Mouse (Mus musculus): ENCODE measurements around the gene Prss50.

DNA sequence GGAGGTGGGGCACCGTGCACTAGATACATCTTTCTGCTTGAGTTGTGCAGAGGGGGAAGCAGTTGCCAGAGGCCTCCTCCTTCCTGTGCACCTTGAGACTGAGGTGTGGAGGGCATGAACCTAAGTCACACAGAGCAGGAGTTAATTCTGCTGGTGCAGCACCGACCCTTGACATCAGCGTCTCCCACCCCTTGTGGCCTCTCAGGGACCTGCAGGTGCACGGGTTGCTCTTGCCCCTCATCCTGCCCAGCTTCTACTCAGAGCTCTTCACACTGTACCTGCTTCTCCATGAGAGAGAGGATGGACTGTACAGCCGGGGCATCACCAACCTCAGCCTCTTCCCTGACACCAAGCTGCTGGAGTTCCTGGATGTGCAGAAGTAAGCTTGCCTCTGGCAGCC lies 37.7 kb downstream of the Prss50 start:
- TF ChIP-seq ZC3H11A (IDR thresholded peaks at IDR 0.05; ENCODE audit: borderline replicate concordance, low read depth, low read length) (no peak), CHD2 (IDR thresholded peaks at IDR 0.05; ENCODE audit: low read depth, low read length) (no peak)

Data from ES-E14 (cell line).